Mouse (Mus musculus) lung, postnatal 0 days (tissue): ENCODE results near the gene Zbtb22.

Experiments used
- CTCF ChIP-seq: IDR thresholded peaks from 2 replicates; pipeline ENCODE4 v1.5.1; 2016; ENCODE audit warnings: antibody characterized with exemption, mild to moderate bottlenecking
- EP300 ChIP-seq: IDR thresholded peaks from 2 replicates; pipeline ENCODE4 v1.6.1; 2016; ENCODE audit warnings: antibody characterized with exemption, mild to moderate bottlenecking, control low read depth

DNA sequence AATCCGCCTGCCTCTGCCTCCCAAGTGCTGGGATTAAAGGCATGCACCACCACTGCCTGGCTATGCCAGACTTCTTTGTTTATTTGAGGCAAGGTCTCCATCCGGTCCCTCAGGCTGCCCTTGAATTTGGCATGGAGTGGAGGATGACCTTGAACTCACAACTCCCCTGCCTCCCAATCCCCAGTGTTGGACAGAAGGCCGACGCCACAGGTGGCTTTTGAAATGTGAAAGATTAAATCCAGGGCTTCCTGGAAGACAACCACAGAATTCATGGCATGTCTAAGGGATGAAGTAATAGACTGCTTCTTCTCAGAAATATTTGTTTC, 14.8 kb upstream of the Zbtb22 start:
- TF ChIP-seq CTCF (no peak), EP300 (no peak)
